Mouse (Mus musculus) testis, adult 2 months (tissue): ENCODE data around the gene Tamm41. TPM values are rescaled to one million over a fixed set of nuclear protein-coding genes. Genes with fewer than 3 reads are reported as not detected.

Experiments used
- H3K27ac ChIP-seq: fragments of 200-500 bp; 2 replicates; pipeline ENCODE4 v1.5.1; 2012; ENCODE audit warnings: low read depth, low read length; ENCODE audit not compliant: control insufficient read depth, insufficient read depth
- H3K27me3 ChIP-seq: fragments of 200-500 bp; 2 replicates; pipeline ENCODE4 v1.6.1; 2012; ENCODE audit warnings: mild to moderate bottlenecking, low read length, moderate library complexity; ENCODE audit not compliant: control insufficient read depth, insufficient read depth
- H3K36me3 ChIP-seq: fragments of 200-500 bp; 2 replicates; pipeline ENCODE4 v1.6.1; 2012; ENCODE audit warnings: mild to moderate bottlenecking, low read length; ENCODE audit not compliant: control insufficient read depth, insufficient read depth
- H3K4me1 ChIP-seq: fragments of 200-500 bp; 2 replicates; pipeline ENCODE4 v1.6.1; 2012; ENCODE audit warnings: low read length; ENCODE audit not compliant: control insufficient read depth, insufficient read depth
- H3K4me3 ChIP-seq: fragments of 200-500 bp; 2 replicates; pipeline ENCODE4 v1.5.1; 2012; ENCODE audit warnings: low read depth, mild to moderate bottlenecking, low read length, moderate library complexity, mixed read lengths; ENCODE audit not compliant: control insufficient read depth
- CTCF ChIP-seq: fragments of 200-500 bp; IDR thresholded peaks from 2 replicates; pipeline ENCODE4 v1.5.1; 2012; ENCODE audit warnings: low read depth, mild to moderate bottlenecking, inconsistent platforms, low read length, moderate library complexity; ENCODE audit not compliant: control insufficient read depth, insufficient read depth, insufficient replicate concordance
- POLR2A ChIP-seq: fragments of 200-500 bp; IDR thresholded peaks from 2 replicates; pipeline ENCODE4 v1.6.1; 2012; ENCODE audit warnings: low read depth, mild to moderate bottlenecking, inconsistent platforms, low read length, moderate library complexity; ENCODE audit not compliant: control insufficient read depth
- polyA plus RNA-seq: library from polyadenylated mRNA; depleted of rRNA; stranded (reverse); fragments of >200 nt; gene quantifications from 2 replicates; pipeline ENCODE4 v1.2.3, GENCODE M21; 2012; rRNA removed

Gene Tamm41
- polyA plus RNA-seq, result 13.0 and 14.1 TPM in 2 replicates

DNA sequence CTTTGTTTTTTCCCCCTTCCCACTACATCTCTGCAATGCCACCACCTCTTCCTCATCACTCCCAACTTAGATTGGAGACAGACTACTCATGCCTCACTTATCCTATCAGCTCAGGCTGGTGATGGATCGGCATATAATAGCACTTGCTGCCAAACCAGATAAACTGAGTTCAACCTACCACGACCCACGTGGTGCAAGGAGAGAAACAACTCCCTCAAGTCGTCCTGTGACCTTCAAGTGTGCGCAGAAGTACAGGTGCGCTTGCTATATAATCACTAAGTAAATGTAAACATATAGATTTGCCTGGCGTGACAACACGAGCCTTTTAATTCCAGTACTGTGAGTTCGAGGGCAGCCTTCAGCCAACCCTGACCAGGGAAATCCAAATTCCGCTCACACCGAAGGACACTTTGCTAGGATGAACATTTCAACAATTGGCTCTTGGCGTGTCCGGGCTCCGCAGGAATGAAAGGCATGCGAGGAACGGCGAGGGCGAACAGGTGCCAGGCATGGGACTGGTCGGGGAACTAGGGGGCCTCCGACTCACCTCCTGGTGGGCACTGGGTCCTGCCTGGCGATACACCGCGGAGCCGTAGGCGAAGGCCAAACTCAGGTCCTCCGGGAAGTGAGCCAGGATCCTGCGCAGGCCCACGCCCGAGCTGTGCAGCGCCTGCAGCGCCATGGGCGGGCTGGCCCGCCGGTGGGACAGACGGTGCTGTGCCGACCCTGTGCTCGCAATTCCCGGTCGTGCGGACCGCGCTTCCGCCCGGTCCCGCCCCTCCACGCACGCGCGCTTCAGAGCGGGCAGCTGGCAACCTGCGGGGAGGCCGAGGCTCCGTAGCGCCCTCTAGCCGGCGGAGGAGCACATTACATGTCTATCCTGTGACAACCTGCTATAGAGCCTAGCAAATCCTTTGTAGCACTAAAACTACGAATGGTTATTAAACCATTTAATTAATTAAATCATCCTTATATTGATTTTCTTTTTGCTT is at the start of gene Tamm41:
TSS of gene Tamm41 (minus strand) at position 774 of the 992 bp plus-strand sequence.
- H3K27ac ChIP-seq, result peak within 1 kb of the TSS; percentile 25
- H3K27me3 ChIP-seq, result no peaks in the 10 kb centered on the region
- peak within 1 kb of the TSS; percentile 92 for H3K4me3 ChIP-seq

DNA sequence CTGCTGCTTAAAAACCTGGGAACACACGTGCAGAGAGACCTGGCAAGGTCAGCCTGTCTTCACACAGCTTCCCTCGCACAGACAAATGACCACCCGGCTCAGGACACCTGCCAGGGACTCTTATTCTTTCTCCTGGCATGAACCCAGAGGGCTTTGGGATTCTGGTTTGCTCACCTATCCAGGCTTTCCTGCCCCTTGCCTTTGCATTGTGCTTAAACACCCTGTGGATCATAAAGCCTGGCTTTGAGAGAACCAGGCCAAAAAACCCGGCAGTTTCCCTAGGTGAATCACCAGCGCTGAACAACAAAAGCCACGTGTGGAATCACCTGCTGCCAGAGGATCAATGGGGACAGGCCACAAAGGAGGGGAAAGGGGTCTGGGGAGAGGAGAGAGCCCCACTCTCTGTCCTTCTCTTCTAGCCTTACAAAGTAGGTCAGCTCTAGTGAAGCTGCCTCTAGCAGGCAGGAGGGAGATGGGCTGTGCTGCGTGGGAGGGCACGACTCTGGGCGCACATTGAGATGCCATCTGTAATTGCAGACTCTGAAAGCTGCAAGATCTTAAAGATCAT is 47.7 kb upstream of the Tamm41 start:
- H3K4me3 ChIP-seq, result no peak overlapping the region

More for the DNA sequence above, at the start of gene Tamm41:
- Histone ChIP-seq H3K4me1 (peaks cover 2% of the 10 kb centered on the region; the same call in 1 of the 2 replicates), H3K36me3 (no peaks in the 10 kb centered on the region)
- TF ChIP-seq CTCF (peak; percentile 98), POLR2A (peak; percentile 79)

DNA sequence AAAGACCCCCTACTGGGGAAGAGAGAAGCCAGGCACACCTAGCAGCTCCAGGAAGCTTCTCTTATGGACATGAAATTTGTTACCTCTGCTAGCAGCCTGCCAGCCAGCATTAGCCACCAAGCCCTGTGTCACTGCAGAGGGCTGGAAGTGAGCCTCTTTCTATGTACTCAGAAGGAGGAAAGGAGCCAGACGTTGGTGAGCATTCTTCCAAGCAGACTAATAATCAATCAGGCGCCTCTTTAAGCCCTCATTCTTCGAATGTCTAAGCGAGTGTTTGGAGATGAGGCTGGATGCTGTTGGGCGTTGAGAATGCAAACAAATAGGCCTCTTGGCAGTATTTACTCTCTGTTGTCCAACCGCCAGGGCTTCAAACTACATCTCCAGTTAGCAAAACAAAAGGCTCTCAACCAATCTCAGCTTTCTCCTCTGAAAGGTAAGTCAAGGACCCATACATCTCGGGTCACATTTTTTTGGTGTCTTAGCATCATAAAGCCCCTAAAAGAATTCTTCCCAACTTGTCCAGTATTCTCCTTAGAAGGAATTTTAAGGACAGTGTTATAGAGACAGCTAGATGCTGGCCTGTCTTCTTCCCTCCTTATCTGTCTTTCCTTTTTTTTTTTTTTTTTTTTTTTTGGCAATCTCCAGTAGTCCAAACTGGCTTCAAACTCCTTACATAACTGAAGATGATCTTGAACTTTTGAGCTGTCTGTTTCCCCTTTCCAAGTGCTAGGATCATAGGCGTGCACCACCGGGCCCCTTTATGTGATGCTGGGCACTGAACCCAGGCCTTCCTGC is 39.3 kb upstream of the Tamm41 start:
- TF ChIP-seq CTCF, result no peak
- TF ChIP-seq POLR2A, result no peak
- H3K36me3 ChIP-seq, result no peaks in the 10 kb centered on the region
- H3K27ac ChIP-seq, result no peak overlapping the region
- peaks cover 3% of the 10 kb centered on the region; the same call in 1 of the 2 replicates for H3K4me1 ChIP-seq
- no peak overlapping the region for H3K4me3 ChIP-seq
- H3K27me3 ChIP-seq, result no peaks in the 10 kb centered on the region

More for the DNA sequence above, 47.7 kb upstream of the Tamm41 start:
- TF ChIP-seq CTCF (no peak), POLR2A (no peak)
- Histone ChIP-seq H3K4me1 (no peaks in the 10 kb centered on the region), H3K27me3 (no peaks in the 10 kb centered on the region), H3K36me3 (no peaks in the 10 kb centered on the region), H3K27ac (no peak overlapping the region)

DNA sequence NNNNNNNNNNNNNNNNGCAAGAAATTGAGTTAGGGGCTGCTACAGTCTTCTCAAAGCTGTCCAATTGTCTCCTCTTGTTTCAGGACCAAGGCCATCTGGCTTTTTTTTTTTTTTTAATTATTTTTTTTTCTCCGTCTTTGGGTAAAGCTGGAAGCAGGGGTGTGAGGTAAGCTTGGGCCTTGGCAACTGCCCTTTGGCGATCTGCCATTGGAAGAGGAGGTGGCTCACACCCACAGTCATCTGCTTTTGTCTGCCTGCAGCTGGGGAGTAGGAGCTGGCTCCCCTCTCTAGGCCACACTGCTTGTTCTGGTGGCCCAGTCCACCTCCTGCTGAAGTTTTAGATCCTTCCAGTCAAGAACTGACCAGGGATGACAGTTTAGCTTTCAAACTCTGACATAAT is 34.3 kb upstream of the Tamm41 start:
- TF ChIP-seq CTCF, result no peak
- no peak for TF ChIP-seq POLR2A
- H3K4me1 ChIP-seq, result no peaks in the 10 kb centered on the region
- no peaks in the 10 kb centered on the region for H3K27me3 ChIP-seq
- H3K36me3 ChIP-seq, result no peaks in the 10 kb centered on the region
- no peak overlapping the region for H3K4me3 ChIP-seq
- no peak overlapping the region for H3K27ac ChIP-seq

DNA sequence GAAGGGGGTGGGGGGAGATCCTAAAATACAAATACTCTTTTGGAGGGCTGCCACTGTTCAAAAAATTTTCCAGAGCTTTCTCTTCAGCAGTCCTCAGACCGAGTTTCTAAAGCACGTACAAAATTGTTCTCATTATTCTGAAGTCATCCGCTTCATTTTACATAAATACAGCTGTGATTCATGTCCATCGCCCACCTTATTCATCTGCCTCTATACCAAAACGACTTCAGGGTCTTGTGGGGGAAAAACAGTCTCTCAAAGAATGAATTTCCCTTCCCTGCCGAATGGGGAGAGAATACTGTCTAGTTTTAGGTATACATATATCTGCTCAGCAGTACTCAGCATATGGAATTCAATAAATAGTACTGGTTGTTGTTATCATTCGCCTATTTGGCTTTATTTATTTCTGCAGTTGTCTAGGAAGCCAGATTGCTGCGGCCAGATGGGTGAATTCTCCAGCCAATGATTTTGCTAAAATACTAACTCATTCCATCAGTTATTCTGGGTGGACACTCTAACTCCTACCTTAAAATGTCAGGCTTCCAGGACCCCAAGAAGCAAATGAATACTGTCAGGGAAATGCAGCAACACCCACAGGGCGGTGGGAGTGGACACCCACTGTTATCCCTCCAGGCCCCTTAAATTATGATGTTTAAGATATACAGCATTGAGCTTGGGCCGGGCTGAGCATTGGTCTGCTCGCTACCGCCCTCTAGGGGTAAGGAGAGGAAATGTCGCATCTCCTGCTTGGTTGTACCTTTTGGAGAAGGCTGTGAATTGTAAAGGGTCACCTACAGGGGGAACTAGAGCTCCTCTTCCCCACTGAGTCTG is 27.9 kb upstream of the Tamm41 start:
- no peaks in the 10 kb centered on the region for H3K27me3 ChIP-seq
- no peak for TF ChIP-seq POLR2A
- TF ChIP-seq CTCF, result peak; percentile 91
- H3K4me1 ChIP-seq, result no peaks in the 10 kb centered on the region
- no peaks in the 10 kb centered on the region for H3K36me3 ChIP-seq
- no peak overlapping the region for H3K4me3 ChIP-seq
- H3K27ac ChIP-seq, result no peak overlapping the region

DNA sequence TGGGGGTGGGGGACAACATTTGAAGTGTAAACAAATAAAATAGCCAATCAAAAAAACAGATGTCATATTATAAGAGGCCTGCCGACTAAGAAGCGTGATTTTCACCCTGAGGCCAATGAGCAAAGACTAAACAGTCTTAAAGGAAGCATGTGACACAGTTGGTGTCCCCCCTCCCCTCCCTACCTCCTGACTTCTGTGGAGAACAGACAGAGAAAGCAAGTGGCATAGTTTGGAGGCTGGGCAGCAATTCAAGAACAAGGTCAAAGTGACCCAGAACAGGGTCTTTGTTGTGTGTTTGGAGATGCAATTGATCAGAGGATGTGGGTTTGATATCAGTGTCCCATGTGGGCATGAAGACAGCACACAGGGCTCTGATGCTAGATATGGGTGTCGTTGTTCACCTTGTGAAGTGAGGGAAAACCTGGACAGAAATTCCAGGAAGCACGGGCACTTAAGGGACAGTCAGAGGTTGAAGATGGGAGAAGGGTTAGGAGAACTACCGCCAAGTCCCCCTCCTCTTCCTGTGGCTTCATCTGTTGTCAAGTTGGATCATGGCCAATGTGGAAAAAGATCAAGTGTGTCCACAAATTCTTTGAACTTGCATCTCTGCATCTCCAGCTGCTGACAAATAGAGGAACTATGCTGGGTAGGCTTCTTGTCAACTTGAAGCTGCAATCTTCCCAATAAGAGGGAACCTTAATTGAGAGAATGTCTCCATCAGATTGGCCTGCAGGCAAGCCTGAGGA is 25.1 kb upstream of the Tamm41 start:
- TF ChIP-seq POLR2A (no peak), CTCF (no peak)
- no peaks in the 10 kb centered on the region for H3K36me3 ChIP-seq
- H3K4me1 ChIP-seq, result no peaks in the 10 kb centered on the region
- no peak overlapping the region for H3K27ac ChIP-seq
- no peaks in the 10 kb centered on the region for H3K27me3 ChIP-seq
- no peak overlapping the region for H3K4me3 ChIP-seq
